Mouse (Mus musculus) kidney, adult 2 months (tissue): ENCODE results near the gene B230219D22Rik. TPM values are rescaled to one million over a fixed set of nuclear protein-coding genes. Genes with fewer than 3 reads are reported as not detected.

Experiments used
- DNase-seq: peaks from one replicate; pipeline ENCODE4 v3.0.0; 2021
- H3K27ac ChIP-seq: fragments of 200-500 bp; 2 replicates; pipeline ENCODE4 v1.5.1; 2012; ENCODE audit warnings: low read depth, low read length, control low read depth, inconsistent platforms; ENCODE audit not compliant: insufficient read depth
- H3K27me3 ChIP-seq: fragments of 200-500 bp; replicated peaks from 2 replicates; pipeline ENCODE4 v1.6.1; 2012; ENCODE audit warnings: mild to moderate bottlenecking, moderate library complexity, low read length, inconsistent platforms; ENCODE audit not compliant: control insufficient read depth, insufficient read depth
- H3K36me3 ChIP-seq: fragments of 200-500 bp; 2 replicates; pipeline ENCODE4 v1.6.1; 2012; ENCODE audit warnings: mild to moderate bottlenecking, moderate library complexity, low read length, inconsistent platforms; ENCODE audit not compliant: control insufficient read depth, insufficient read depth
- H3K4me1 ChIP-seq: fragments of 200-500 bp; 2 replicates; pipeline ENCODE4 v1.6.1; 2011; ENCODE audit warnings: low read length; ENCODE audit not compliant: control insufficient read depth, insufficient read depth
- H3K4me3 ChIP-seq: fragments of 200-500 bp; 2 replicates; pipeline ENCODE4 v1.5.1; 2011; ENCODE audit warnings: mild to moderate bottlenecking, low read depth, low read length, control low read depth; ENCODE audit not compliant: insufficient read depth
- CTCF ChIP-seq: fragments of 200-500 bp; conservative IDR thresholded peaks from 2 replicates; pipeline ENCODE4 v1.5.1; 2011; ENCODE audit warnings: low read depth, mild to moderate bottlenecking, control low read depth, low read length, moderate library complexity, mixed read lengths; ENCODE audit not compliant: insufficient read depth, insufficient read length
- POLR2A ChIP-seq: fragments of 200-500 bp; IDR thresholded peaks from one replicate; pipeline ENCODE4 v1.6.1; 2011; ENCODE audit warnings: low read depth, low read length, control low read depth
- WGBS: fragments of 180-500 bp; shearing (Covaris S2); methylation state at CpG from one replicate; pipeline ENCODE4 v1.1.7; 2018; 5-methylcytosine and 5-hydroxymethylcytosine counted together
- polyA plus RNA-seq: library from polyadenylated mRNA; depleted of rRNA; stranded (reverse); fragments of >200 nt; gene quantifications from 2 replicates; pipeline ENCODE4 v1.2.3, GENCODE M21; 2012; rRNA removed

Gene B230219D22Rik
- polyA plus RNA-seq, 1 experiment: 32.7 TPM

- no peak for TF ChIP-seq CTCF
- TF ChIP-seq POLR2A: no peak
- no peak overlapping the region for H3K4me3 ChIP-seq
- no peaks in the 10 kb centered on the region for H3K36me3 ChIP-seq
- H3K27me3 ChIP-seq: no peaks in the 10 kb centered on the region
- DNase-seq: no peak
- 93% methylated on average over 8 of the region's 8 CpGs for WGBS
- H3K27ac ChIP-seq: no peak overlapping the region
- H3K4me1 ChIP-seq: no peaks in the 10 kb centered on the region
Observed at GRCm38 (mm10) chr13:55737885-55738284, 45.0 kb downstream of the B230219D22Rik start.

DNA sequence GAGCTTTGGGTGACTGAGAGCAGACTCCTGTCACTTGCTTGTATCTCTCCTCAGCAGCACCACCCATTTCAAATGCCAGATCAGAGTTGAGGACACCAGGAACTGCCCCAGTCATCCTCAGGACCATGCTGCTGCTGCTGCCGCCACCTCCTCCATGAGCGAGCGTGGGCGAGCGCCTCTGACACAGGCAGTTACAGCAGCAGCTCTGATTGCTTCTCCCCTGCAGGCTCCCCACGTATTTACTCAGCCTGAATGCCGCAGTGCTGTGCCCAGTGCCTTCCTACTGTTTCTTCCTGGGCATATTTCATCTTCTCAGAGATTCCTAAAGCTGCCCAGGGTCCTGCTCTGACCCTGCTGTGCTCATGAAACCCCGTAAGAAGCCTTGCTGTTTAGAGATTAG lies 49.4 kb downstream of the B230219D22Rik start:
- TF ChIP-seq CTCF (no peak), POLR2A (no peak)
- WGBS: 62% methylated on average over 8 of the region's 8 CpGs

More for the DNA sequence above, 49.4 kb downstream of the B230219D22Rik start:
- Histone ChIP-seq H3K4me1 (no peaks in the 10 kb centered on the region), H3K36me3 (no peaks in the 10 kb centered on the region), H3K27ac (no peak overlapping the region), H3K4me3 (no peak overlapping the region), H3K27me3 (no peaks in the 10 kb centered on the region)
- DNase-seq: no peak

Other genes starting within 250 kb of the B230219D22Rik start
- 23.4 and 27.4 TPM in 2 replicates for gene Grk6, start 248.1 kb upstream of the B230219D22Rik start, polyA plus RNA-seq
- 0.64 and 0.81 TPM in 2 replicates for gene Prr7, start 228.9 kb upstream of the B230219D22Rik start, polyA plus RNA-seq
- gene Dbn1, start 205.0 kb upstream of the B230219D22Rik start, polyA plus RNA-seq: 16.9 and 21.0 TPM in 2 replicates
- gene Pdlim7, start 179.4 kb upstream of the B230219D22Rik start, polyA plus RNA-seq: 22.8 and 23.5 TPM in 2 replicates
- gene Dok3, start 163.8 kb upstream of the B230219D22Rik start, polyA plus RNA-seq: 4.7 and 7.7 TPM in 2 replicates
- 68.5 and 71.2 TPM in 2 replicates for gene Ddx41, start 156.5 kb upstream of the B230219D22Rik start, polyA plus RNA-seq
- 85.6 and 102 TPM in 2 replicates for gene Fam193b, start 122.0 kb upstream of the B230219D22Rik start, polyA plus RNA-seq
- gene Tmed9, start 119.4 kb upstream of the B230219D22Rik start, polyA plus RNA-seq: 74.0 and 92.5 TPM in 2 replicates
- 15.0 and 15.7 TPM in 2 replicates for gene B4galt7, start 93.2 kb upstream of the B230219D22Rik start, polyA plus RNA-seq
- gene Caml, start 70.1 kb upstream of the B230219D22Rik start, polyA plus RNA-seq: 21.4 and 26.6 TPM in 2 replicates
- gene Ddx46, start 58.1 kb upstream of the B230219D22Rik start, polyA plus RNA-seq: 12.3 and 13.0 TPM in 2 replicates
- 47.7 and 52.2 TPM in 2 replicates for gene Txndc15, start 21.5 kb downstream of the B230219D22Rik start, polyA plus RNA-seq
- 64.0 and 81.4 TPM in 2 replicates for gene Pcbd2, start 34.2 kb downstream of the B230219D22Rik start, polyA plus RNA-seq
- gene Catsper3, start 91.4 kb downstream of the B230219D22Rik start, polyA plus RNA-seq: 0.19 and 0.30 TPM in 2 replicates
- gene Pitx1, start 143.1 kb downstream of the B230219D22Rik start, polyA plus RNA-seq: 0.03 and 0.05 TPM in 2 replicates